Mouse (Mus musculus): ENCODE measurements at regions not wholly inside any gene's neighbourhood (a gene's known extent, or its start where the extent isn't known, plus 50 kb on each side); places are given as distances from the start of the nearest gene placed in this dataset.

DNA sequence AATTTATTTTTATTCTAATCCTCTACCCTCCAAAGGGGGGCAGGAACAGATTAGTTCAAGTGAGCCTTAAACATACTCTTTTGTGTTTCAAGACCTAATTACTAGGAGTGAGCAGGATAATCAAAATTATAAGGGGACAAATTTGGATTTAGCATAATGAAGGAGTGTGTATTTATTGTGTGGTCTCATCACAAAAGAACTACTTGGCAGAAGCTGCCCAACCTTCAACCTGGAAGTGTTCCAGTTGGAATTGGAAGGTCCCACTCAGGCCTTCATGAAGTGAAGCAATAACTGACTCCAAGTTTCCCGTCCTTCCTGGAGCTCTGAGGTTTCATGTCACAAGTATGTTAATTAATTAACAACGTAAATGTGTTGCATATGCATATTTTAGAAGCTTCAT is 439.3 kb upstream of the Hsf2 start:
- TF ChIP-seq CTCF (IDR thresholded peaks at IDR 0.05; ENCODE audit: extremely low read depth, insufficient read length, insufficient replicate concordance, low read depth, low read length) (no peak), POLR2A (IDR thresholded peaks at IDR 0.05; ENCODE audit: low read depth, low read length) (no peak)

Measured in small intestine, adult 2 months (tissue).